Mouse (Mus musculus): ENCODE measurements around the gene B430305J03Rik.

DNA sequence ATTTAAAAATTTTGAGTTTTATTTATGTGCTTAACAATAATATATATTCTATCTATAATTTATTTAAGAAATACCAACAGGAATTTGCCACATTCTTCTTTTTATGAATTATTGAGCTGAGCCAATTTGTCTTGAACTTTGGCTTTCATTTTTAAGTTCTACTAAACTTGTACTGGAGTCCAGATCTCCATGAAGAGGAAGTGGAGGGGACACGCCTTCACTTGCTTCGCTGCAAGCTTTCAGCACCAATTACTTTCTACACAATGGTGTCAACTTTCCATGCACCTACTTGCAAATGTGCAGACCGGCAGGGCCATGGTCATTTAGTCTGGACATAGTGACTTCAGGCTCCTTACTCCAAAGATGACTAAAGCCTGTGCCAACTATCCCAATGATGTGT lies 27.8 kb upstream of the B430305J03Rik start:
- TF ChIP-seq CTCF (IDR thresholded peaks at IDR 0.05; ENCODE audit: low read depth, low read length) (no peak), GATA1 (IDR thresholded peaks at IDR 0.05; ENCODE audit: borderline replicate concordance, low read length) (no peak), TAL1 (conservative IDR thresholded peaks at IDR 0.05; ENCODE audit: low read depth, low read length) (no peak), POLR2AphosphoS5 (IDR thresholded peaks at IDR 0.05; ENCODE audit: insufficient replicate concordance, low read depth, low read length) (no peak), GATA2 (IDR thresholded peaks at IDR 0.05; ENCODE audit: borderline replicate concordance, low read depth, low read length) (no peak)
